Mouse (Mus musculus): ENCODE data around the gene Pced1b. TPM values are rescaled to one million over a fixed set of nuclear protein-coding genes. Genes with fewer than 3 reads are reported as not detected.

The Pced1b gene
- polyA plus RNA-seq, 1 experiment from 2014 or later, result 8.0 TPM

DNA sequence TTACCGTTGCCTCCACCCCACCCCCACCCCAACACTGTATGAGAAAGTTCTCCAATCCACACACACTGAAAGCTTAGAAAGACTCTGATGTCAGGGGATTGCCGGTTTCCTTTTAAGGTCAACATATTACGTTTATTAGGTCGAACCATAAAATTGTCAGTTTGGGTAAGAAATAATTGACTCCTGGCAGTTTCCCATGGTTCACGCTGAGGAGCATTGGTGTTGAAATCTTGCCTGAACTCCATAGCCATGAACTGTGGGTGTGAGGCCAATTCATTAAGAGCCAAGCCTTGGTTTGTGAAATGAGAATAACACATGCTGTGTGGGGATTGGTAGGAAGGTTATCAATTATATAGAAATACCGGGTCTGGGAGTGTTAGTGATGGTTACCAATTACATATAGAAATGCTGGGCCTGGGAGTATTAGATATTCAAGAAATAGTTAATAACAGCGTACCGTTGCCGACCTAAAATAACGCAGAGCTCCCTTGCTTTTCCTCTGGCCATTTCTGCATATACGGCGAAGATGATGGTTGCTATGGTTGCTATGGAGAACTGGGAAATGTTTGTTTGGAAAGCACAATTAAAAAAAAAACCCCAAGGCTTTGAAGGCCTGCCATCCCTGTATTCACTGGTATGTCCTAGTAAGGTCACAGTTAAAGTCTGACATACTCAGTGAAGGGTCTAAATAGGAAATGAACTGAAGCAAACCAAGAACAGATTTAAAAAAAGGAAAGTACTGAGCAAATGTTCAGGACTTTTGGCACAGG is 28.9 kb downstream of the Pced1b start:
- Histone ChIP-seq H3K9ac (ENCODE audit: low read depth, low read length) (no peak overlapping the region), H3K27me3 (ENCODE audit: insufficient read depth, low read length) (no peaks in the 10 kb centered on the region), H3K36me3 (ENCODE audit: insufficient read depth, low read length) (no peaks in the 10 kb centered on the region), H3K4me1 (replicated peaks; ENCODE audit: insufficient read depth, low read length) (0 out of 2 replicates have a peak, but pooled peaks cover 5% of the 10 kb centered on the region), H3K4me2 (ENCODE audit: low read length) (no peak overlapping the region), H3K27ac (no peak overlapping the region), H3K9me3 (replicated peaks; ENCODE audit: low read length) (no peaks in the 10 kb centered on the region), H3K4me3 (replicated peaks; ENCODE audit: low read depth, low read length) (no peak overlapping the region)
- no peak for TF ChIP-seq CTCF (IDR thresholded peaks at IDR 0.05; ENCODE audit: low read depth)
- WGBS, result 80% methylated on average over 12 of the region's 12 CpGs
- DNase-seq (ENCODE audit: low spot score), result no peak
- no peak for ATAC-seq (replicated peaks; ENCODE audit: low FRiP score, low read depth)

- ATAC-seq (replicated peaks; ENCODE audit: low FRiP score, low read depth), result no peak
- H3K27me3 ChIP-seq (ENCODE audit: insufficient read depth, low read length), result no peaks in the 10 kb centered on the region
- H3K4me2 ChIP-seq (ENCODE audit: low read length), result no peak overlapping the region
- 0 out of 2 replicates have a peak, but pooled peaks cover 5% of the 10 kb centered on the region for H3K4me1 ChIP-seq (replicated peaks; ENCODE audit: insufficient read depth, low read length)
- no peaks in the 10 kb centered on the region for H3K9me3 ChIP-seq (replicated peaks; ENCODE audit: low read length)
- no peak overlapping the region for H3K27ac ChIP-seq
- H3K36me3 ChIP-seq (ENCODE audit: insufficient read depth, low read length), result no peaks in the 10 kb centered on the region
- H3K4me3 ChIP-seq (replicated peaks; ENCODE audit: low read depth, low read length), result no peak overlapping the region
- H3K9ac ChIP-seq (ENCODE audit: low read depth, low read length), result no peak overlapping the region
- DNase-seq (ENCODE audit: low spot score), result no peak
- 33% methylated on average over 20 of the region's 20 CpGs for WGBS
- TF ChIP-seq CTCF (IDR thresholded peaks at IDR 0.05; ENCODE audit: low read depth), result no peak
Measured at GRCm38 (mm10) chr15:97276660-97277153, 29.8 kb downstream of the Pced1b start.

- no peak overlapping the region for H3K4me3 ChIP-seq (replicated peaks; ENCODE audit: low read depth, low read length)
- H3K9ac ChIP-seq (ENCODE audit: low read depth, low read length), result no peak overlapping the region
- no peak overlapping the region for H3K4me2 ChIP-seq (ENCODE audit: low read length)
- WGBS, result 62% methylated on average over 10 of the region's 10 CpGs
- 0 out of 2 replicates have a peak, but pooled peaks cover 2% of the 10 kb centered on the region for H3K4me1 ChIP-seq (replicated peaks; ENCODE audit: insufficient read depth, low read length)
- no peak for ATAC-seq (replicated peaks; ENCODE audit: low FRiP score, low read depth)
- TF ChIP-seq CTCF (IDR thresholded peaks at IDR 0.05; ENCODE audit: low read depth), result no peak
- H3K27me3 ChIP-seq (ENCODE audit: insufficient read depth, low read length), result no peaks in the 10 kb centered on the region
- DNase-seq (ENCODE audit: low spot score), result no peak
- no peaks in the 10 kb centered on the region for H3K36me3 ChIP-seq (ENCODE audit: insufficient read depth, low read length)
- H3K9me3 ChIP-seq (replicated peaks; ENCODE audit: low read length), result no peaks in the 10 kb centered on the region
- no peak overlapping the region for H3K27ac ChIP-seq
Measured at GRCm38 (mm10) chr15:97277328-97277727, 30.4 kb downstream of the Pced1b start.

DNA sequence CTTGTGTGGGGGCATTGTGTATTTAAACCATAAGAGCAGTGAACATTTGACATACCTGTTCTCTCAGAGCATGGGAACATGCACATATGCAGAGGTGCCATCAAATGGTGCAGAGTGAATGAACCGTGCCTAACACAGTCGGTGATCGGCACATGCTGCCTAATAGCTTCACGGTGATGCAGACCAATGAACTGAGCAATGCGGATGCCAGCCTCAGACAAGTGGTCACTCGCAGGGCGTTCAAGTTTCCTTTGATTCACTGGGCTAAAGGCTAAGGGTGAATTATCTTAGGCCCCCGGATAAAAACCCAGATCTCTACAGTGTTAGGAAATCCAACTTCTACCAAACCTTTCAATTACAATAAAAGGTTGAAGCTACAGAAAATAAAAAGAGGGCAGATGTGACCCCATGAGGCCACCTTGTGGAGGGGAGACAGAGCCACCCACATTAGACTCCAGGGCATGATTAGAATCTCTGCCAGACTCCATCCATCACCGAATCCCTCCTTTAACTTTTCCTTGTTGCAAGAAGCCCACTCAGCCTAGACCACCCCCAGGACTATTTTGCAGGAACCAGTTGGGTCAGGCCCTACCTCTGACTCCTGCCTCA is 31.5 kb downstream of the Pced1b start:
- Histone ChIP-seq H3K9ac (ENCODE audit: low read depth, low read length) (no peak overlapping the region), H3K4me1 (replicated peaks; ENCODE audit: insufficient read depth, low read length) (no peaks in the 10 kb centered on the region), H3K27me3 (ENCODE audit: insufficient read depth, low read length) (no peaks in the 10 kb centered on the region), H3K4me2 (ENCODE audit: low read length) (no peak overlapping the region), H3K9me3 (replicated peaks; ENCODE audit: low read length) (no peaks in the 10 kb centered on the region), H3K36me3 (ENCODE audit: insufficient read depth, low read length) (no peaks in the 10 kb centered on the region), H3K27ac (no peak overlapping the region), H3K4me3 (replicated peaks; ENCODE audit: low read depth, low read length) (no peak overlapping the region)
- peak; percentile 23; the same call in 1 of the 2 replicates for TF ChIP-seq CTCF (IDR thresholded peaks at IDR 0.05; ENCODE audit: low read depth)
- DNase-seq (ENCODE audit: low spot score) (peak; percentile 35), ATAC-seq (replicated peaks; ENCODE audit: low FRiP score, low read depth) (no peak)
- 35% methylated on average over 9 of the region's 9 CpGs for WGBS

DNA sequence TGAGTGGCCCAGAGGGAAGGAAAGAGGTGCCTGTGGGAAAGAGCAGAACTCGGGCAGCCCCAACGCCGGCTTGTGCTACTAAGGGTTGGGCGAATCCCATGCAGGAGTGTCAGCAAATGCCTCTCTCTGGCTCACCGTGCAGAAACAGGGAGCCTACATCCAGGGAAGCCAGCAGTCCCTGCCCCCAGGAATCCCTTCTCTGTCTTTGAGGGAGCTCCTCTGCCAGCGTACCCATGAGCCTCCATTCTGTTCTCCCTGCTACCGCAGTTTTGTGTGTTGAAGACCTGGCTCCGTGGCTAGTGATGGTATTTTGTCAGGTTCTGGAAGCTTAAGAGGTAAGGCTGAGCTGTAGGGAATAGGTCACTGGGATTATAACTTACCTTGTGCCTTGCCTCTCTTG is 33.2 kb downstream of the Pced1b start:
- H3K4me2 ChIP-seq (ENCODE audit: low read length), result no peak overlapping the region
- no peak overlapping the region for H3K4me3 ChIP-seq (replicated peaks; ENCODE audit: low read depth, low read length)
- H3K36me3 ChIP-seq (ENCODE audit: insufficient read depth, low read length), result no peaks in the 10 kb centered on the region
- no peak for TF ChIP-seq CTCF (IDR thresholded peaks at IDR 0.05; ENCODE audit: low read depth)
- no peaks in the 10 kb centered on the region for H3K9me3 ChIP-seq (replicated peaks; ENCODE audit: low read length)
- no peak for ATAC-seq (replicated peaks; ENCODE audit: low FRiP score, low read depth)
- 95% methylated on average over 8 of the region's 8 CpGs for whole genome bisulfite sequencing
- H3K27ac ChIP-seq, result no peak overlapping the region
- H3K27me3 ChIP-seq (ENCODE audit: insufficient read depth, low read length), result no peaks in the 10 kb centered on the region
- H3K9ac ChIP-seq (ENCODE audit: low read depth, low read length), result no peak overlapping the region
- no peak for DNase-seq (ENCODE audit: low spot score)
- H3K4me1 ChIP-seq (replicated peaks; ENCODE audit: insufficient read depth, low read length), result no peaks in the 10 kb centered on the region

DNA sequence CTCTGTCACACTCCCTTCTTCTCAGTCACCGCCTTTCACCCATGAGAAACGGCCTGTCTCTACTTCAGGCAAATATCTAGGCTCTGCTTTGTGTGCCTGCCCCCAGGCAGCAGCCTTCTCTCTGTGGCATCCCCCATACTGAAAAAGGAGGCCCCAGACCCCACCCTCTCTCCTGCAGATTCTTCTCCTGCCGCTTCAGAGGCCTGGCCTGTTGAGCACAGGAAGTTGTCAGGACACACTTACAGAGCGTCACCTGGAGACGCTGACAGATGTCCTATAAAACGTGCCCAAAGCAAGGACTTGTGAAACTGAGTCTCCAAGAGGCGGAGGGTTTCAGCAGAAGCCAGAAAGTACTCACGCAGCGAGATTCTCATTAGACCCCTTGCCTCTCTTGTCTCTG is 33.9 kb downstream of the Pced1b start:
- Histone ChIP-seq H3K4me3 (replicated peaks; ENCODE audit: low read depth, low read length) (no peak overlapping the region), H3K9ac (ENCODE audit: low read depth, low read length) (no peak overlapping the region), H3K4me2 (ENCODE audit: low read length) (no peak overlapping the region), H3K9me3 (replicated peaks; ENCODE audit: low read length) (no peaks in the 10 kb centered on the region), H3K27ac (no peak overlapping the region), H3K36me3 (ENCODE audit: insufficient read depth, low read length) (no peaks in the 10 kb centered on the region), H3K4me1 (replicated peaks; ENCODE audit: insufficient read depth, low read length) (no peaks in the 10 kb centered on the region), H3K27me3 (ENCODE audit: insufficient read depth, low read length) (no peaks in the 10 kb centered on the region)
- no peak for DNase-seq (ENCODE audit: low spot score)
- no peak for TF ChIP-seq CTCF (IDR thresholded peaks at IDR 0.05; ENCODE audit: low read depth)
- 60% methylated on average over 9 of the region's 9 CpGs for WGBS
- ATAC-seq (replicated peaks; ENCODE audit: low FRiP score, low read depth), result no peak

All from kidney, postnatal 0 days (tissue).